Mouse (Mus musculus): Measurements from ENCODE around the gene Hcn1.

The Hcn1 gene

GRCm38 (mm10) chr13:117705573-117705972 lies 103.5 kb downstream of the Hcn1 start:
- no peak for DNase-seq (ENCODE audit: low spot score)

- DNase-seq (ENCODE audit: low spot score), result no peak
These were observed 103.9 kb downstream of the Hcn1 start for GRCm38 (mm10) chr13:117705997-117706396.

GRCm38 (mm10) chr13:117706496-117706895 lies 104.4 kb downstream of the Hcn1 start:
- no peak for DNase-seq (ENCODE audit: low spot score)

GRCm38 (mm10) chr13:117706986-117707738 lies 105.0 kb downstream of the Hcn1 start:
- DNase-seq (ENCODE audit: low spot score), result peak; percentile 21

GRCm38 (mm10) chr13:117710811-117711210 lies 108.7 kb downstream of the Hcn1 start:
- no peak for DNase-seq (ENCODE audit: low spot score)

- peak; percentile 32 for DNase-seq (ENCODE audit: low spot score)
These were observed 120.0 kb downstream of the Hcn1 start for GRCm38 (mm10) chr13:117722090-117722489.

- DNase-seq (ENCODE audit: low spot score), result no peak
These were observed 122.0 kb downstream of the Hcn1 start for GRCm38 (mm10) chr13:117724083-117724482.

GRCm38 (mm10) chr13:117728393-117728792 lies 126.3 kb downstream of the Hcn1 start:
- DNase-seq (ENCODE audit: low spot score), result no peak

- DNase-seq (ENCODE audit: low spot score), result no peak
These were observed 130.6 kb downstream of the Hcn1 start for GRCm38 (mm10) chr13:117732738-117733137.

GRCm38 (mm10) chr13:117744451-117744850 lies 142.3 kb downstream of the Hcn1 start:
- no peak for DNase-seq (ENCODE audit: low spot score)

- no peak for DNase-seq (ENCODE audit: low spot score)
These were observed 143.1 kb downstream of the Hcn1 start for GRCm38 (mm10) chr13:117745173-117745572.

- peak; percentile 51 for DNase-seq (ENCODE audit: low spot score)
These were observed 163.4 kb downstream of the Hcn1 start for GRCm38 (mm10) chr13:117765487-117765886.

GRCm38 (mm10) chr13:117785376-117785775 lies 183.3 kb downstream of the Hcn1 start:
- DNase-seq (ENCODE audit: low spot score), result no peak

- DNase-seq (ENCODE audit: low spot score), result no peak
These were observed 190.7 kb downstream of the Hcn1 start for GRCm38 (mm10) chr13:117792861-117793260.

GRCm38 (mm10) chr13:117801061-117801460 lies 198.9 kb downstream of the Hcn1 start:
- no peak for DNase-seq (ENCODE audit: low spot score)

GRCm38 (mm10) chr13:117827628-117828027 lies 225.5 kb downstream of the Hcn1 start:
- no peak for DNase-seq (ENCODE audit: low spot score)

- DNase-seq (ENCODE audit: low spot score), result no peak
These were observed 234.5 kb downstream of the Hcn1 start for GRCm38 (mm10) chr13:117836658-117837057.

- no peak for DNase-seq (ENCODE audit: low spot score)
These were observed 236.1 kb downstream of the Hcn1 start for GRCm38 (mm10) chr13:117838264-117838663.

GRCm38 (mm10) chr13:117842366-117842765 lies 240.2 kb downstream of the Hcn1 start:
- no peak for DNase-seq (ENCODE audit: low spot score)

GRCm38 (mm10) chr13:117847290-117847689 lies 245.2 kb downstream of the Hcn1 start:
- DNase-seq (ENCODE audit: low spot score), result no peak

GRCm38 (mm10) chr13:117848757-117849156 lies 246.6 kb downstream of the Hcn1 start:
- DNase-seq (ENCODE audit: low spot score), result no peak

- DNase-seq (ENCODE audit: low spot score), result no peak
These were observed 250.0 kb downstream of the Hcn1 start for GRCm38 (mm10) chr13:117851954-117852710.

GRCm38 (mm10) chr13:117852711-117853051 lies 250.6 kb downstream of the Hcn1 start:
- DNase-seq (ENCODE audit: low spot score), result no peak
